Mouse (Mus musculus): ENCODE results near the gene Klhdc2.

Klhdc2 gene

GRCm38 (mm10) chr12:69296511-69297410, at the start of gene Klhdc2:
Klhdc2 (plus strand) TSS chr12:69296681.
- DNase-seq (ENCODE audit: low spot score in 2 of 2), result peak; percentile 87 to 90

DNA sequence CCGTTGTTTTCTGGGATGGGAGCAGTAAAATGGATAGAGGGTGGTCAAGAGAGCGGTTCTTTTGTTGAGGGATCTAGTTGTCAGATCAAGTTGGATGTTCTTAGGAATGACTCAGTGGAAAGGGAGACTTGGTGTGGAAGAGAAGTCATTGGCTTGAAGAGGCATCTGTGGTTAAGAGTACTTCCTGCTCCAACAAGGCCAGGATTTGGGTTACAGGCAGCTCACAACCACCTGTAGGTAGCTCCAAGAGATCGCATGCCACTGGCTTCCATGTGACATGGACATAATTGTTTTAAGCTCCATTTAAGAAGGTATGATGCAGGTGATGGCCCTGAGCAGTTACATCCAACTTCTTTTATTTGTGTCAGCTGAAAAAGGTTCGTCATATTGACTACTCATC, 46.7 kb upstream of the Klhdc2 start:
- no peak for DNase-seq (ENCODE audit: low spot score in 2 of 2)

GRCm38 (mm10) chr12:69250756-69251155, 45.7 kb upstream of the Klhdc2 start:
- DNase-seq (ENCODE audit: low spot score in 2 of 2), result no peak

DNA sequence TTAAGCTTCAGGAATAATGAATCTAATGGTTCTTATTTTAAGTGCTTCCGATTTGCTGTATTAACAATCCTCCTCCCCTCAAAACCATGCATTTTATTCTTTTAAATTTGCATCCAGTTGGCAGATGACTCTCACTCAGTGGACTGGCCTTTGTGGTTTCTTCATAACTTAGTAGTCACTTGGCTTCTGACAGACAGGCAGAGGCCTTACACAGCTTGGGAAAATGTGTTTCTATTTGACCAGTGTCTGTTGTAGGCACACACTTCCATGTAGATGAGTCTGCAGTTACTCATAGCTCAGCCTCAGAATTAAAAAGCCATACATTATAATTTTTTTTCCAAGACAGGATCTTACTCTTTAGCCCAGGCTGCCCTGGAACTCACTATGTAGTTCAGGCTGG, 42.7 kb upstream of the Klhdc2 start:
- no peak for DNase-seq (ENCODE audit: low spot score in 2 of 2)

DNA sequence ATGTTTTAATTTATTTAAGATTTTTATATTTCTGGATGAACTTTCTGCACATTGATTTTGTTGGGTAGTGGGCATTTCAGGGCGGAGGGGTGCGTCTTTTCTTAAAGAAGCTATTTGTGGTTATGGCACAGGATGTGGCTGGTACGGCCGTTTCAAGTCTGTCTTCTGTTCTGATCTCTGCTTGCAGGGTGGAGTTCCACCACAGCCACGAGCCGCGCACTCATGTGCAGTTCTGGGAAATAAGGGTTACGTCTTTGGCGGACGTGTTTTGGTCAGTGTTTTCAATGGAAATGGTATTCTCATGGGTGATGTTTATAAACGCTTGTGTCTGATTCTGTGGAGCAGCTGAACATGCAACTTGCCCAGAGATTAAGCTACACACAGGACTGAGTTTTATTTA, 38.6 kb upstream of the Klhdc2 start:
- no peak for DNase-seq (ENCODE audit: low spot score in 2 of 2)

- DNase-seq (ENCODE audit: low spot score in 2 of 2), result no peak
Observed at GRCm38 (mm10) chr12:69262251-69262650, 34.2 kb upstream of the Klhdc2 start.

- DNase-seq (ENCODE audit: low spot score in 2 of 2), result no peak
Observed at GRCm38 (mm10) chr12:69265031-69265430, 31.4 kb upstream of the Klhdc2 start.

DNA sequence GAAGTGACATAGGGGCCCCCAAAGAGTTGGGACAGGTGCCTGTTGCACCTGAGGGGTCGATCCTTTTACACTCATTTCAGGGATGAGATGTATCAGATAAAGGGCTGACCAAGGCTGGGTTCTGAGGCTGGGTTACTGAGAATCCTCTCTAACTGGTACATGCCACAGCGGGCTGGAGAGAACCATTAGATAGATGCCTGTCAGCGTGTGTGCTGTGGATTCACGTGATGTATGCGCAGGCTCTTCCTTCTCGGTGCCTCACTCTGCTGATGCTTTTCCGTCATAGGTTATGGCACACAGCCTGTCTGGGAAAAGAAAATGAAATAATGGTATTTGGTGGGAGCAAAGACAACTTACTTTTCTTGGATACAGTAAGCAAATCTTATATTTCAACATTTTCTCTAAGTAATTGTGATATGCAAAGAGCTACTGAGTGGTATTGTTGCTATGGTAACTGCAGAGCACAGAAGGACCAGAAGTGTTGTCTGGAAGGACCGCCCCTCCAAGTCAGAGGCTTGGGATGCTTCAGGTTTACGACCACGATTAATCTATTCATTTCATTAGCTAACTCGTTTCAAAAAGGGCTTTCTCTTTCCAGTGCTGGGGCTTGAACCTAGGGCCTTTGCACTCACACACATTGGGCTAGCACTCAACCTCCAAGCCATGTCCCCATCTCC, 28.4 kb upstream of the Klhdc2 start:
- DNase-seq (ENCODE audit: low spot score in 2 of 2), result no peak

DNA sequence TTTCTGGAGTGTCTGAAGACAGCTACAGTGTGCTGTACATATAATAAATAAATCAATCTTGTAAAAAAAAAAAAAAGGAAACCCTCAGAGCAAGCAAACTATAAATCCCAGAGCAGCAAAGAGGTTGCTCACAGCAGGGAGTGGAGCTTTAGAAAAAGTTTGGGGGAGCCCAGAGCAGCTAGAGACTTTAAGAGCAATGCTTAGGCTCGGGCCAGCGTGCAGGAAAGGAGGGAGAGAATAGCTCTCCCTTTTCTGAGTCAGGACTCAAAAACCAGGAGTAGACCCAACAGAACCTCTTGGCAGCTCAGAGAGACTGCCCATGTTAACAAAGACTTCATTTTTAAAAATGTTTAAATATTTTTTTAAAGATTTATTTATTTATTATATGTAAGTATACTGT, 27.5 kb upstream of the Klhdc2 start:
- no peak for DNase-seq (ENCODE audit: low spot score in 2 of 2)

DNA sequence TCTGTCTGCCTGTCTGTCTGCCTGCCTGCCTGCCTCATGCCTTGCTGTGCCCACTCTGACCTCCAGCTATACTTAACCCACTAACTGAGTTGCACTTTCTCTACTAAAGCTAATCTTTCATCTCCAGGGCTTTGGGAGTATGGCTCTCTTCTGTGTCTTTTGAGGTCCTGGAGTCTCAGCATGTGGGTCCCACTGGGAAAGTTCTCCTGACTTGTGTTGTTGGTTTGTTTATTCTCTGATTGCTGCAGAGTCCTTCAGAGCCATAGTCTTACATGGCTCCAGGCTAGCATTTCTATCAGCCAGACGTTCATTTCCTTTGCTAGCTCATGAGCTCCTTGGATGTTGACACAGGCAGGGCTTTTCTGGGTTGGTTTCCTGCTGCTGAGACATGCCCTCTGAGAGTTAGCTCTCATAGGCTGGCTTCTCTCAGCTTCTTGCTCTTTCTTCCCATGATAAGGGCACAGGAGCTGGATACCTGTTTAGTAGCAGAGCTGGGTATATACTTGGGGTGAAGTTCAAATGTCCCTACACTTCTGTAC, 16.5 kb upstream of the Klhdc2 start:
- no peak for DNase-seq (ENCODE audit: low spot score in 2 of 2)

DNA sequence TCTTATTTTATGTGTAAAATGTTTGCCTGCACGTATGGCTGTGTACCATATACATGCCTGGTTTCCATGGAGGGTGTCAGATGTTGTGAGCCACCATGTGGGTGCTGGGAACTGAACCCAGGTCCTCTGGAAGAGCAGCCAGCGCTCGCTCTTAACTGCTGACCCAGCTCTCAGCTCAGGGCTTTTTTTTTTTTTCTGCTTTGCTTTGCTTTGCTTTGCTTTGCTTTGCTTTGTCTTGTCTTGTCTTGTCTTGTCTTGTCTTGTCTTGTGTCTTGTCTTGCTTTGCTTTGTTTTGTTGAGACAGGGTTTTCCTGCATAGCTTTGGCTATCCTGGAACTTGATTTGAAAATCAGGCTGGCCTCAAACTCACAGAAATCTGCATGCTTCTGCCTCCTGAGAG, 15.6 kb upstream of the Klhdc2 start:
- no peak for DNase-seq (ENCODE audit: low spot score in 2 of 2)

DNA sequence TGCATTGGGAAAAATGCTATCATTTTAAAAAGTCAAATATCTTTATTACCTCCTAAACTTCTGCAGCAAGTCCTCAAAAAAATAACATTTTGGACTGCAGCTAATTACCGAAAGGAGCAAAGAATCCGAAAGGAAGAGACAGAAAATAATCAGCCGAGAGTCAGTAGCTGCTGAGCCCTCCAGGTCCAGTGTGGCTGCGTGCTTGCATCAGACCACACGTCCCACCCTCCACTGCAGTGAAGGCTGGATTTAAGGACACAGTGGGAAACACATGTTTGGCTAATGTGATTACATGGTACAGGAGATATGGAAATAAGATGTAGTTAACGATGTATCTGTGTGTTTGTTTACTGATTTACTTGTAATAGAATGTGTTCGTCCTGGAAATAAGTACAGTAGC, 13.3 kb upstream of the Klhdc2 start:
- DNase-seq (ENCODE audit: low spot score in 2 of 2), result no peak

GRCm38 (mm10) chr12:69287535-69287934, 8.9 kb upstream of the Klhdc2 start:
- no peak for DNase-seq (ENCODE audit: low spot score in 2 of 2)

DNA sequence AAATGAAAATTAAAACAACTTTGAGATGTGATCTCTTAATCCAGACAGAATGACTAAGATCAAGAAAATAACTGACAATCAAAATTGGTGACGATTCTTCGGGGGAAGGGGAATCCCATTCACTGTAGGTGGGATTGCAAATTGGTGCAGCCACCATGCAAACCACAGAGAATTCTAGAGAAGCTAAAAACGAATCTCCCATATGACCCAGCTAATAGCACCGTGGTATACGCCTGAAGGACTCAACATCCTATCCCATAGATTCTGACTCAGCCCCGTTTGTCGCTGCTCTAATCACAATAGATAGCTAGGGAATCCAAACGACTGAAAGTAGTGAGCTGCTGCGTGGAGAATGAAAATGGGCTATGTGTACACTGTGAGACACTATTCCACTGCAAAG, 7.8 kb upstream of the Klhdc2 start:
- no peak for DNase-seq (ENCODE audit: low spot score in 2 of 2)

GRCm38 (mm10) chr12:69292401-69292800, 4.1 kb upstream of the Klhdc2 start:
- no peak for DNase-seq (ENCODE audit: low spot score in 2 of 2)

- DNase-seq (ENCODE audit: low spot score in 2 of 2), result no peak
Observed at GRCm38 (mm10) chr12:69293815-69294214, 2.7 kb upstream of the Klhdc2 start.

DNA sequence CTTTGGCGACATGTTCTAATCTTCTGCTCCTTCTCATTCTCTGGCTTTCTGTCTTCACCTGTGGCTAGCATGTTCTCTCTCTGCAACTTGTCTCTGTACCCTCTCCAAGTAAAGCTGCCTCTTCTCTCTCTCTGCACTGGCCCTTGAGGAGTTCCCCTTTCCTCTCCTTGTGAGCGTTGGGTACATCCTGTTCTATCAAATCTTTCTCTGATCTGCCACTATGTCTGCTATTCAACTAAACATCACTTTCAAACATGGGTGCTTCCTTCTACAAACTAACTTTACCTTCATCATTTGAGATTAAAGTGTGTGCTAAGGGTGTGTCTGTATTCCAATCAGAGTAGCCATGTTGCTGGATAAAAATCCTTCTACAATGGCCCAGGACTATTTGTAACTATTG, 1.5 kb upstream of the Klhdc2 start:
- no peak for DNase-seq (ENCODE audit: low spot score in 2 of 2)

DNA sequence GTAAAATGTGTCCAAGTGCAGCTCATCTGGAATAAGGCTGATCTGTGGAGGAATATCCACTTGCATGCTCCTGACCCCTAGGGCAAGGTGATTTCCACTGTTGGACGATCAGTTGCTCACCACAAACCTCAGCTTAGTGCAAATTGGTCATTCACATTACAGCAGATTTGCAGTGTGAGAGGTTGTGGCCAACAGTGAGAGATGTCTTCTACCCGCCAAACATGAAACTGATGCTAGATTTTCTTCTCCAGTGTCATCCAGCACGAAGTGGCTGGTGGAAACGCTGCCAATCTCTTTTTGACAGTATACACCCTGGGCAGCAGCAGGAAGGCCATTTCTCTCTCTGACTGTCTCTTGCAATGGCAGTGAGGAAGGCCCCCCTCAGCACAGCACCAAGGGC, 830 bp upstream of the Klhdc2 start:
- DNase-seq (ENCODE audit: low spot score in 2 of 2), result no peak

- DNase-seq (ENCODE audit: low spot score in 2 of 2), result no peak
Observed at GRCm38 (mm10) chr12:69297411-69298150, 1.1 kb downstream of the Klhdc2 start.

DNA sequence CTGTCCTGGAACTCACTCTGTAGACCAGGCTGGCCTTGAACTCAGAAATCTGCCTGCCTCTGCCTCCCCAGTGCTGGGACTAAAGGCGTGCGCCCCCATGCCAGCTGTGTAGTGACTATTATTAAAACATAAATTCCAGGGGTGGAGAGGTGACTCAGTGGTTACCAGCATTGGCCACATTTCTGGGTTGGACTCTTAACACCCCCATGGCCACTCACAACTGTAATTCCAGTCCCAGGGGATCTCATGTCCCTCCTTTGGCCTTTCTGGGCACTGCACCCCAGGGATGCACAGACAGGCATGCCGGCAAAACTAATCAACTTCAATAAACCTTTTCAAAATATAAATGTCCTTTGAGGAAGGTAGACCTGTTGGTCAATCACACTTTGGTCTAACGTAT, 1.8 kb downstream of the Klhdc2 start:
- no peak for DNase-seq (ENCODE audit: low spot score in 2 of 2)

- DNase-seq (ENCODE audit: low spot score in 2 of 2), result peak in 1 of 2 experiments; percentile 27
Observed at GRCm38 (mm10) chr12:69299231-69299630, 2.8 kb downstream of the Klhdc2 start.

- DNase-seq (ENCODE audit: low spot score in 2 of 2), result no peak
Observed at GRCm38 (mm10) chr12:69299831-69300230, 3.4 kb downstream of the Klhdc2 start.
